Mouse (Mus musculus) forebrain, embryonic 10.5 days (tissue): ENCODE data around the gene Zfp787. TPM values are rescaled to one million over a fixed set of nuclear protein-coding genes. Genes with fewer than 3 reads are reported as not detected.

Experiments used
- DNase-seq: peaks from one replicate; pipeline ENCODE4 v3.0.0-alpha.2; 2017; ENCODE audit warnings: low spot score; ENCODE audit errors: extremely low spot score
- H3K27ac ChIP-seq: fragments of 300-500 bp; sonication (generic); 2 replicates; pipeline ENCODE4 v1.5.1; 2016; ENCODE audit warnings: mild to moderate bottlenecking
- H3K27me3 ChIP-seq: fragments of 300-500 bp; sonication (generic); 2 replicates; pipeline ENCODE4 v1.6.1; 2016; ENCODE audit warnings: mild to moderate bottlenecking; ENCODE audit not compliant: poor library complexity, severe bottlenecking
- H3K36me3 ChIP-seq: fragments of 300-500 bp; sonication (generic); replicated peaks from 2 replicates; pipeline ENCODE4 v1.6.1; 2016; ENCODE audit warnings: mild to moderate bottlenecking, moderate library complexity
- H3K4me1 ChIP-seq: fragments of 300-500 bp; sonication (generic); 2 replicates; pipeline ENCODE4 v1.6.1; 2016
- H3K4me3 ChIP-seq: fragments of 300-500 bp; sonication (generic); 2 replicates; pipeline ENCODE4 v1.5.1; 2016; ENCODE audit warnings: mild to moderate bottlenecking, moderate library complexity
- H3K9me3 ChIP-seq: fragments of 300-500 bp; sonication (generic); 2 replicates; pipeline ENCODE4 v1.6.1; 2016; ENCODE audit warnings: mild to moderate bottlenecking, moderate library complexity
- WGBS: fragments of 180-500 bp; shearing (Covaris S2); methylation state at CpG from one replicate; pipeline ENCODE4 v1.1.7; 2016; 5-methylcytosine and 5-hydroxymethylcytosine counted together
- polyA plus RNA-seq: library from polyadenylated mRNA; unstranded; fragments of >200 nt; fragmentation: Nextera tagmentation; extraction: Ambion mirVana; gene quantifications from 2 replicates; pipeline ENCODE4 v1.2.1, GENCODE M21; 2016

Gene Zfp787
- polyA plus RNA-seq, result 23.7 and 24.4 TPM in 2 replicates

- Histone ChIP-seq H3K9me3 (0 out of 2 replicates have a peak, but pooled peaks cover 5% of the 10 kb centered on the region), H3K27me3 (no peaks in the 10 kb centered on the region), H3K27ac (peak within 1 kb of the TSS; percentile 95), H3K4me1 (peaks cover 28% of the 10 kb centered on the region), H3K4me3 (peak within 1 kb of the TSS; percentile 87), H3K36me3 (no peaks in the 10 kb centered on the region)
- under 1% methylated on average over 52 of the region's 54 CpGs for WGBS
- DNase-seq, result peak; percentile 92
Observed at GRCm38 (mm10) chr7:6155901-6156411, at the start of gene Zfp787. TSS of gene Zfp787 (minus strand) at chr7:6155997.

DNA sequence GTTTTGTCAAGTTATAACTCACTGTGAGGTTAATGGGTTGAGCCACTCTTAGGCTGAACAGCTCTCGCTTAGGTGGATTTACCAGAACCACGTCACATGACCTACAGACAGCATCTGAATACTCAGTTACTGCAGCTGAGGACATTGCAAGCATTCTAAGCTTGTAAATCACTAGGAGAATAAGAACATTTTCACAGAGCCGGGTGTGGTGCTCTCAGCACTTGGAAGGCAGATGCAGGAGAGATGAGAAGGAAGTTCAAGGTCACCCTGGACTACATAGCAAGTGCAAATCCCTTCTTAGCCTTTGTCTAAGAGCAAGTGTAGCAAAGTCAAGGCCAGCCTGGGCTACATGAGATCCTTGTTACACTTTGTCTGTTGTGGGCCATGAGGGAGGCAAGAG is 48.4 kb upstream of the Zfp787 start:
- Histone ChIP-seq H3K27ac (no peak overlapping the region), H3K27me3 (no peaks in the 10 kb centered on the region), H3K4me1 (no peaks in the 10 kb centered on the region), H3K9me3 (peaks cover 22% of the 10 kb centered on the region; the same call in 1 of the 2 replicates), H3K4me3 (no peak overlapping the region), H3K36me3 (no peaks in the 10 kb centered on the region)
- DNase-seq, result no peak
- 91% methylated on average over 3 of the region's 3 CpGs for WGBS

- no peak for DNase-seq
- Histone ChIP-seq H3K27me3 (no peaks in the 10 kb centered on the region), H3K4me3 (no peak within 1 kb of the TSS), H3K27ac (no peak within 1 kb of the TSS), H3K36me3 (no peaks in the 10 kb centered on the region), H3K4me1 (no peaks in the 10 kb centered on the region), H3K9me3 (peaks cover 18% of the 10 kb centered on the region; the same call in 1 of the 2 replicates)
- 76% methylated on average over 3 of the region's 3 CpGs for WGBS
Observed at GRCm38 (mm10) chr7:6196790-6197189, 41.0 kb upstream of the Zfp787 start, which contains the start of gene Galp. TSS of gene Galp (plus strand) at chr7:6197090.

DNA sequence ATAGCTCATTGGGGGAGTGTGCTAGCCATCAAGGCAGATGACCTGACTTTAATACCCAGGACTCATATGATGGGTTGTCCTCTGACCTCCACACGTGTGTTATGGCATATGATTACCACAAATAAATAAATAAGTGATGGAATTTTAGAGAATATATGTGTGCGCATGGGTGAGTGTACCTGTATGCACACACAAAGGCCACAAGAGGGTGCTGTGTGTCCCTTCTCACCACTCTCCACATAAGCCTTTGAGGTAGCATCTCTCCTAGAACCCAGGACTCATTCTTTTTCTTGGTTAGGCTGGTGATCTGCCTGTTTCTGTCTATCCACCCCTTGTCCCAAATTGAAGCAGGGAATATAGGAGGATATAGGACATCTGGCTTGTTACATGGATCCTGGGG is 40.0 kb upstream of the Zfp787 start:
- Histone ChIP-seq H3K27ac (no peak overlapping the region), H3K4me3 (no peak overlapping the region), H3K27me3 (no peaks in the 10 kb centered on the region), H3K4me1 (no peaks in the 10 kb centered on the region), H3K9me3 (peaks cover 16% of the 10 kb centered on the region; the same call in 1 of the 2 replicates), H3K36me3 (no peaks in the 10 kb centered on the region)
- WGBS, result 49% methylated on average over 2 of the region's 2 CpGs
- no peak for DNase-seq

DNA sequence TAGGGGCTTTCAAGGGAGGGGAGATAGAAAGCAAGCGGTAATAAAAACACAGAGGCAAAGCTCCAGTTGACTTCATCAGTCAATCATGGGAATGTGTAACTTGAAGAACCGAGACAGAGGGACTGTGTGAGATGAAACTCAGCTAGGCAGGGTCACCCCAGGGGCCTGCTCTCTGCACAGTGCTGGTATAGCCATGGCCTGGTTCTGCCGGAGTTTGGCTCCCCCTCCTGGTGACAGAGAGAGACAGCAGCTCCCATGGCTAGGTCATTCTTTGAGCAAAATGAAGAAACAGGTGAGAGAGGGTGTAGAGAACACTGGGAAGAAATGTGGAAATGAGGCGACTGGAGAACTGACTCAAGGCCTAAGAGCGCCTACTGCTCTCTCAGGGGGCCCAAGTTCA is 38.3 kb upstream of the Zfp787 start:
- Histone ChIP-seq H3K4me3 (no peak overlapping the region), H3K27me3 (peaks cover 12% of the 10 kb centered on the region), H3K27ac (no peak overlapping the region), H3K4me1 (0 out of 2 replicates have a peak, but pooled peaks cover 6% of the 10 kb centered on the region), H3K36me3 (peaks cover 16% of the 10 kb centered on the region), H3K9me3 (peaks cover 11% of the 10 kb centered on the region; the same call in 1 of the 2 replicates)
- WGBS, result 21% methylated on average over 5 of the region's 5 CpGs
- DNase-seq, result peak; percentile 49

DNA sequence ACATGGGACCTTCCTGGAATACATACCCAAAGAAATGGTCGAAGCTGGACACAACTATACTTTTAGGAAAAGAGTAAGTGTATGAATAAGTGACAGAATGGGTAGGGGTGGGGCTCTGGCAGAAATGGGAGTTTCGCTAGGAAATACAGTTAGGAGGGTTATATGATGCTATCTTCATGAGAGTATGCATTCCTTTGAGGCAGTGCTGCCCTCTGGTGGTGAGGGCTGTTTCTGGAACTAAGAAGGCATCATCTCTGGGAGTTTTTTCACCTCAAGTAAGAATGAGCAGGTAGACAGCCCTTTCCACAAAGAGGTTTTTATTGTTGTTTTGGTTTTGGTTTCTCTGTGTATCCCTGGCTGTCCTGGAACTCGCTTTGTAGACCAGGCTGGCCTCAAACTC is 35.6 kb upstream of the Zfp787 start:
- Histone ChIP-seq H3K4me1 (0 out of 2 replicates have a peak, but pooled peaks cover 6% of the 10 kb centered on the region), H3K4me3 (no peak overlapping the region), H3K27me3 (peaks cover 22% of the 10 kb centered on the region), H3K9me3 (0 out of 2 replicates have a peak, but pooled peaks cover 10% of the 10 kb centered on the region), H3K27ac (no peak overlapping the region), H3K36me3 (peaks cover 43% of the 10 kb centered on the region)
- peak; percentile 42 for DNase-seq
- WGBS, result 36% methylated on average over 3 of the region's 3 CpGs

GRCm38 (mm10) chr7:6189542-6189941 is 33.7 kb upstream of the Zfp787 start:
- Histone ChIP-seq H3K4me1 (0 out of 2 replicates have a peak, but pooled peaks cover 6% of the 10 kb centered on the region), H3K27me3 (peaks cover 22% of the 10 kb centered on the region), H3K27ac (no peak overlapping the region), H3K4me3 (no peak overlapping the region; the same call in 1 of the 2 replicates), H3K36me3 (peaks cover 60% of the 10 kb centered on the region), H3K9me3 (0 out of 2 replicates have a peak, but pooled peaks cover 10% of the 10 kb centered on the region)
- DNase-seq, result no peak
- WGBS, result 27% methylated on average over 45 of the region's 45 CpGs

GRCm38 (mm10) chr7:6186756-6187155 is 31.0 kb upstream of the Zfp787 start:
- no peak for DNase-seq
- H3K27me3 ChIP-seq, result peaks cover 22% of the 10 kb centered on the region
- peaks cover 86% of the 10 kb centered on the region for H3K36me3 ChIP-seq
- WGBS, result 84% methylated on average over 2 of the region's 2 CpGs
- 0 out of 2 replicates have a peak, but pooled peaks cover 10% of the 10 kb centered on the region for H3K9me3 ChIP-seq
- no peak overlapping the region for H3K27ac ChIP-seq
- 0 out of 2 replicates have a peak, but pooled peaks cover 6% of the 10 kb centered on the region for H3K4me1 ChIP-seq
- H3K4me3 ChIP-seq, result no peak overlapping the region

DNA sequence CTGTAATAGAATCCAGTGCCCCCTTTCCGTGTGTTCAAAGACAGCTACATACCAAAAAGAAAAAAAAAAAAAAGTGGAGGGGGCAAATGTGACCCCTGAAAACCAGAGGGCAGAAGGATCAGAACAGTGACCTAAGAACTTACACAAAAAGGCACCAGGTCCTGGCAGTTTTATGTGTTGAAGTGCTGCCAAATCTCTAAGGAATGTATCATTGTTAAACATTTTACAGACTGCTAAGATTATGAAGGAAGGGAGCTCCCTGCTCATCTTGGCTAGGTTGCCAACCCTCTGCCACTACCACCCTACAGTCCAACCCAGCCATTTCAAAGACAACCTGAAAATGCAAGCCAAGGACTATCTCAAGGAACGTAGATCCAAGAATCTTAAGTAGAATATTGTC is 30.4 kb upstream of the Zfp787 start:
- H3K36me3 ChIP-seq, result peaks cover 89% of the 10 kb centered on the region
- H3K27me3 ChIP-seq, result peaks cover 22% of the 10 kb centered on the region
- no peak for DNase-seq
- 0 out of 2 replicates have a peak, but pooled peaks cover 10% of the 10 kb centered on the region for H3K9me3 ChIP-seq
- 98% methylated on average over 2 of the region's 2 CpGs for WGBS
- 0 out of 2 replicates have a peak, but pooled peaks cover 6% of the 10 kb centered on the region for H3K4me1 ChIP-seq
- no peak overlapping the region for H3K4me3 ChIP-seq
- no peak overlapping the region for H3K27ac ChIP-seq

GRCm38 (mm10) chr7:6185391-6185790 is 29.6 kb upstream of the Zfp787 start:
- 81% methylated on average over 1 of the region's 1 CpGs for WGBS
- Histone ChIP-seq H3K27ac (no peak overlapping the region), H3K4me1 (0 out of 2 replicates have a peak, but pooled peaks cover 6% of the 10 kb centered on the region), H3K9me3 (0 out of 2 replicates have a peak, but pooled peaks cover 13% of the 10 kb centered on the region), H3K36me3 (peaks cover 94% of the 10 kb centered on the region), H3K4me3 (no peak overlapping the region), H3K27me3 (peaks cover 22% of the 10 kb centered on the region)
- no peak for DNase-seq

GRCm38 (mm10) chr7:6184521-6184920 is 28.7 kb upstream of the Zfp787 start:
- peaks cover 92% of the 10 kb centered on the region for H3K36me3 ChIP-seq
- 0 out of 2 replicates have a peak, but pooled peaks cover 10% of the 10 kb centered on the region for H3K9me3 ChIP-seq
- 97% methylated on average over 8 of the region's 8 CpGs for WGBS

DNA sequence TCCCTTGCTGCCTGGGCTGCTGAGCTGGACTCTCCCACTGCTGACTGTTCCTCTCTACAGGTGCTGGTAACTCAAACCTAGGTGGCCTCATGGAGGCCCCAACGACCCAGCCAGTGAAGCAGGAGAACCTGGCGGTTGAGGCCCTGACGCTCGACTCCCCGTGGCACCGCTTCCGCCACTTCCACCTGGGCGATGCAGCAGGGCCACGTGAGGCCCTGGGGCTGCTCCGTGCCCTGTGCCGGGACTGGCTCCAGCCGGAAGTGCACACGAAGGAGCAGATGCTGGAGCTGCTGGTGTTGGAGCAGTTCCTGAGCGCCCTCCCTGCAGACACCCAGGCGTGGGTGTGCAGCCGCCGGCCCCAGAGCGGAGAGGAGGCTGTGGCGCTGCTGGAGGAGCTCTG is 28.0 kb upstream of the Zfp787 start:
- peaks cover 7% of the 10 kb centered on the region for H3K27me3 ChIP-seq
- DNase-seq, result no peak
- no peaks in the 10 kb centered on the region for H3K4me1 ChIP-seq
- H3K4me3 ChIP-seq, result no peak overlapping the region
- peaks cover 89% of the 10 kb centered on the region for H3K36me3 ChIP-seq
- H3K9me3 ChIP-seq, result 0 out of 2 replicates have a peak, but pooled peaks cover 7% of the 10 kb centered on the region
- H3K27ac ChIP-seq, result no peak overlapping the region
- WGBS, result 94% methylated on average over 19 of the region's 19 CpGs

More at GRCm38 (mm10) chr7:6184521-6184920, 28.7 kb upstream of the Zfp787 start:
- Histone ChIP-seq H3K27me3 (peaks cover 14% of the 10 kb centered on the region), H3K27ac (no peak overlapping the region), H3K4me3 (no peak overlapping the region), H3K4me1 (0 out of 2 replicates have a peak, but pooled peaks cover 4% of the 10 kb centered on the region)
- no peak for DNase-seq

DNA sequence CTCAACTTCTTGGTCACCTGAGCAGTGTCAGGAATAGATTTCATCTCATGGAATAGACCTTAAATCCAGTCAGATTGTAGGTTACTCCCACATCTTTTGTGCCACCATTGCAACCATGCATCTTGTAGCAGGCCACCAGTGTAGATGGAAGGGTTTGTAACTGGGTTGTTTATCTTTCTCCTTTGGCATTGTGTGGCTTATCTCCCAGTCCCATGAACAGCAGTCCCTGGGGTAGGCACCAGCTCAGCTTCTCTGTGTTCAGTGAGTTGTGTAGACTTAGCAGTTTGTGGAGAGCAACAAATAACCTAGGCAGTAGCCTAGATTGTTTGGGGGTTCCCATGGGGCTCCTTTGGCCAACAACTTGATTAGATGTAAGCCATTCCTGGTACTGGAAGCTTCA is 27.1 kb upstream of the Zfp787 start:
- peaks cover 89% of the 10 kb centered on the region for H3K36me3 ChIP-seq
- no peak for DNase-seq

More for the DNA sequence above, 27.1 kb upstream of the Zfp787 start:
- Histone ChIP-seq H3K27me3 (no peaks in the 10 kb centered on the region), H3K9me3 (0 out of 2 replicates have a peak, but pooled peaks cover 7% of the 10 kb centered on the region), H3K27ac (no peak overlapping the region), H3K4me1 (no peaks in the 10 kb centered on the region), H3K4me3 (no peak overlapping the region)
